Mouse (Mus musculus): ENCODE results near the gene Lypd8. TPM values are rescaled to one million over a fixed set of nuclear protein-coding genes. Genes with fewer than 3 reads are reported as not detected.

The Lypd8 gene
- polyA plus RNA-seq, 2 experiments, result 0.06 TPM; not detected in 1

DNA sequence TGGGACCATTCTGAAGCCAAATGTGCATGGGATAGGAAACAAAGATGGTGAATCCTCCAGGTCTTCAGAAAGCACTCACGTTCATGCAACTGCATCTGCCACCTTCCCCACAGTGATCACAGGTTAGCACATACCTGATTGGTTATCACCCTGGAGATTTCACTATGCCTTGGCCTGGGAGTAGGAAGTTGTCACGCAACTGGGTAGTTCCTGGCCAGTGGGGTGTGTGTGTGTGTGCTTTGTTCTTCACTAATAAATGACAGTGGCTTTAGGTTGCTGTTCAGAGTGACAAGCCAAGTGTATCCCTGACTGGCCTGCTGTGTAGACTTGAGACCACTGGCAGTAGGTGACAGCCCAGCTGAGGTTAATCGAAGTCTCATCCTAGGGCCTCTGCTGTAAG is 53.4 kb downstream of the Lypd8 start, which contains the start of gene Gm12253:
Gene Gm12253 (plus strand): TSS at position 301 of the 400 bp plus-strand sequence.
- 88% methylated on average over 3 of the region's 3 CpGs for WGBS
- H3K27me3 ChIP-seq (ENCODE audit: control insufficient read depth, insufficient read depth, low read length), result no peaks in the 10 kb centered on the region

DNA sequence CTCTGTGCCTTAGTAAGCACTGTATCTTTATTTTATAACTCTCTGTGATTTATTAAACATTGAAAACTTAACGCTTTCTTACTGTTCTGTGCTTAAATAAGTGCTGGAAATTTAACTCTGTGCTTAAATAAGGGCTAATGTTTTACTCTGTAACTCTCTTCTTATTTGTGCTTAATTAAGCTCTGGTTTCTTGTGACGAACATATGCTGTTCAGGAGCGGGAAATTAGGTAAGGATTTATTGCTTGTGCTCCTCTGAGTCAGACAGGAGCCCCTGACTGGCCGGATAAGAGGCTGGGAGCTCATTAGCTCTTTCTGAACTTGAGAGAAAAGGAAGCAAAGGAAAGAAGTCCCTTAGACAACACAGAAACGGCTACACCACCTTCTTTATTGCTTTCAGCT is 59.0 kb downstream of the Lypd8 start:
- peaks cover 7% of the 10 kb centered on the region for H3K4me1 ChIP-seq (ENCODE audit: control insufficient read depth, insufficient read depth, low read length)
- DNase-seq (ENCODE audit: low spot score) (no peak), ATAC-seq (ENCODE audit: low FRiP score, low read depth) (no peak)
- WGBS, result 12% methylated on average over 5 of the region's 5 CpGs
- TF ChIP-seq POLR2A (IDR thresholded peaks at IDR 0.05; ENCODE audit: borderline replicate concordance, extremely low read depth, insufficient read depth, insufficient read length), result no peak
- no peak overlapping the region for H3K27ac ChIP-seq (replicated peaks; ENCODE audit: low read depth, low read length)
- no peak overlapping the region for H3K4me3 ChIP-seq (replicated peaks; ENCODE audit: low read length)
- no peaks in the 10 kb centered on the region for H3K36me3 ChIP-seq (ENCODE audit: control insufficient read depth, insufficient read depth, low read length)
- no peaks in the 10 kb centered on the region for H3K9me3 ChIP-seq (ENCODE audit: control insufficient read depth, low read length)
- H3K4me2 ChIP-seq (replicated peaks; ENCODE audit: low read depth, low read length, severe bottlenecking), result no peak overlapping the region
- no peaks in the 10 kb centered on the region for H3K27me3 ChIP-seq (ENCODE audit: control insufficient read depth, insufficient read depth, low read length)
- H3K9ac ChIP-seq (ENCODE audit: low read depth, low read length, severe bottlenecking), result 0 out of 2 replicates have a peak overlapping the region, but pooled peaks have one; percentile 16

More for the DNA sequence above, 53.4 kb downstream of the Lypd8 start, which contains the start of gene Gm12253:
- Histone ChIP-seq H3K9ac (ENCODE audit: low read depth, low read length, severe bottlenecking) (no peak within 1 kb of the TSS), H3K36me3 (ENCODE audit: control insufficient read depth, insufficient read depth, low read length) (no peaks in the 10 kb centered on the region), H3K9me3 (ENCODE audit: control insufficient read depth, low read length) (no peaks in the 10 kb centered on the region), H3K4me1 (ENCODE audit: control insufficient read depth, insufficient read depth, low read length) (peaks cover 10% of the 10 kb centered on the region; the same call in 1 of the 2 replicates), H3K4me3 (replicated peaks; ENCODE audit: low read length) (no peak within 1 kb of the TSS), H3K4me2 (replicated peaks; ENCODE audit: low read depth, low read length, severe bottlenecking) (no peak within 1 kb of the TSS), H3K27ac (replicated peaks; ENCODE audit: low read depth, low read length) (no peak within 1 kb of the TSS)
- TF ChIP-seq POLR2A (IDR thresholded peaks at IDR 0.05; ENCODE audit: borderline replicate concordance, extremely low read depth, insufficient read depth, insufficient read length), result no peak
- DNase-seq (ENCODE audit: low spot score), result no peak
- ATAC-seq (ENCODE audit: low FRiP score, low read depth), result no peak

Other genes with a start within 250 kb of the Lypd8 start
- 14.8 and 15.4 TPM in 2 replicates for gene Gemin5, start 210.5 kb upstream of the Lypd8 start, polyA plus RNA-seq (2012; rRNA removed)
- 16.8 and 22.4 TPM in 2 replicates for gene Gemin5, start 210.5 kb upstream of the Lypd8 start, polyA plus RNA-seq (2014; fragmentation: Nextera tagmentation; extraction: Ambion mirVana)
- 68.2 and 84.4 TPM in 2 replicates for gene Mrpl22, start 207.4 kb upstream of the Lypd8 start, polyA plus RNA-seq (2012; rRNA removed)
- gene Mrpl22, start 207.4 kb upstream of the Lypd8 start, polyA plus RNA-seq (2014; fragmentation: Nextera tagmentation; extraction: Ambion mirVana), result 120 and 123 TPM in 2 replicates
- 3.6 and 4.1 TPM in 2 replicates for gene Igtp, start 179.5 kb upstream of the Lypd8 start, polyA plus RNA-seq (2012; rRNA removed)
- 5.1 and 5.2 TPM in 2 replicates for gene Igtp, start 179.5 kb upstream of the Lypd8 start, polyA plus RNA-seq (2014; fragmentation: Nextera tagmentation; extraction: Ambion mirVana)
- gene Irgm2, start 179.4 kb upstream of the Lypd8 start, polyA plus RNA-seq (2012; rRNA removed), result 2.2 and 2.3 TPM in 2 replicates
- 2.3 and 2.9 TPM in 2 replicates for gene Irgm2, start 179.4 kb upstream of the Lypd8 start, polyA plus RNA-seq (2014; fragmentation: Nextera tagmentation; extraction: Ambion mirVana)
- 0.06 and 0.09 TPM in 2 replicates for gene 4930438A08Rik, start 104.2 kb upstream of the Lypd8 start, polyA plus RNA-seq (2012; rRNA removed)
- 0.47 TPM in 1 of 2 replicates, not detected in the other for gene 4930438A08Rik, start 104.2 kb upstream of the Lypd8 start, polyA plus RNA-seq (2014; fragmentation: Nextera tagmentation; extraction: Ambion mirVana)
- 66.0 and 74.7 TPM in 2 replicates for gene Zfp692, start 72.0 kb upstream of the Lypd8 start, polyA plus RNA-seq (2012; rRNA removed)
- gene Zfp692, start 72.0 kb upstream of the Lypd8 start, polyA plus RNA-seq (2014; fragmentation: Nextera tagmentation; extraction: Ambion mirVana), result 18.3 and 18.8 TPM in 2 replicates
- gene Zfp672, start 48.7 kb upstream of the Lypd8 start, polyA plus RNA-seq (2012; rRNA removed), result 35.2 and 44.3 TPM in 2 replicates
- gene Zfp672, start 48.7 kb upstream of the Lypd8 start, polyA plus RNA-seq (2014; fragmentation: Nextera tagmentation; extraction: Ambion mirVana), result 40.7 and 42.4 TPM in 2 replicates
- gene Sh3bp5l, start 48.3 kb upstream of the Lypd8 start, polyA plus RNA-seq (2012; rRNA removed), result 25.6 and 30.7 TPM in 2 replicates
- gene Sh3bp5l, start 48.3 kb upstream of the Lypd8 start, polyA plus RNA-seq (2014; fragmentation: Nextera tagmentation; extraction: Ambion mirVana), result 24.4 and 28.5 TPM in 2 replicates
- gene 1810065E05Rik, start 42.1 kb downstream of the Lypd8 start, polyA plus RNA-seq (2012; rRNA removed), result not detected in 2 replicates
- gene 1810065E05Rik, start 42.1 kb downstream of the Lypd8 start, polyA plus RNA-seq (2014; fragmentation: Nextera tagmentation; extraction: Ambion mirVana), result not detected in 2 replicates
- gene Gm12253, start 53.5 kb downstream of the Lypd8 start, polyA plus RNA-seq (2012; rRNA removed), result not detected in 2 replicates
- not detected in 2 replicates for gene Gm12253, start 53.5 kb downstream of the Lypd8 start, polyA plus RNA-seq (2014; fragmentation: Nextera tagmentation; extraction: Ambion mirVana)
- gene Lypd9, start 73.9 kb downstream of the Lypd8 start, polyA plus RNA-seq (2012; rRNA removed), result not detected in 2 replicates
- gene Lypd9, start 73.9 kb downstream of the Lypd8 start, polyA plus RNA-seq (2014; fragmentation: Nextera tagmentation; extraction: Ambion mirVana), result not detected in 2 replicates
- gene Olfr30, start 83.2 kb downstream of the Lypd8 start, polyA plus RNA-seq (2012; rRNA removed), result not detected in 2 replicates
- gene Olfr30, start 83.2 kb downstream of the Lypd8 start, polyA plus RNA-seq (2014; fragmentation: Nextera tagmentation; extraction: Ambion mirVana), result not detected in 2 replicates
- gene Olfr332, start 113.5 kb downstream of the Lypd8 start, polyA plus RNA-seq (2012; rRNA removed), result not detected in 2 replicates
- not detected in 2 replicates for gene Olfr332, start 113.5 kb downstream of the Lypd8 start, polyA plus RNA-seq (2014; fragmentation: Nextera tagmentation; extraction: Ambion mirVana)
- not detected in 2 replicates for gene Olfr331, start 123.5 kb downstream of the Lypd8 start, polyA plus RNA-seq (2012; rRNA removed)
- gene Olfr331, start 123.5 kb downstream of the Lypd8 start, polyA plus RNA-seq (2014; fragmentation: Nextera tagmentation; extraction: Ambion mirVana), result not detected in 2 replicates
- 0.06 TPM in 1 of 2 replicates, not detected in the other for gene Olfr330, start 155.8 kb downstream of the Lypd8 start, polyA plus RNA-seq (2012; rRNA removed)
- not detected in 2 replicates for gene Olfr330, start 155.8 kb downstream of the Lypd8 start, polyA plus RNA-seq (2014; fragmentation: Nextera tagmentation; extraction: Ambion mirVana)
- gene Olfr329-ps, start 167.4 kb downstream of the Lypd8 start, polyA plus RNA-seq (2012; rRNA removed), result 0.09 TPM in 1 of 2 replicates, not detected in the other
- not detected in 2 replicates for gene Olfr329-ps, start 167.4 kb downstream of the Lypd8 start, polyA plus RNA-seq (2014; fragmentation: Nextera tagmentation; extraction: Ambion mirVana)
- gene Olfr328, start 176.6 kb downstream of the Lypd8 start, polyA plus RNA-seq (2012; rRNA removed), result 0.01 TPM in 1 of 2 replicates, not detected in the other
- gene Olfr328, start 176.6 kb downstream of the Lypd8 start, polyA plus RNA-seq (2014; fragmentation: Nextera tagmentation; extraction: Ambion mirVana), result 0.07 and 0.11 TPM in 2 replicates
- gene Olfr224, start 191.5 kb downstream of the Lypd8 start, polyA plus RNA-seq (2012; rRNA removed), result 0.09 and 0.15 TPM in 2 replicates
- not detected in 2 replicates for gene Olfr224, start 191.5 kb downstream of the Lypd8 start, polyA plus RNA-seq (2014; fragmentation: Nextera tagmentation; extraction: Ambion mirVana)
- gene Olfr325, start 198.7 kb downstream of the Lypd8 start, polyA plus RNA-seq (2012; rRNA removed), result not detected in 2 replicates
- not detected in 2 replicates for gene Olfr325, start 198.7 kb downstream of the Lypd8 start, polyA plus RNA-seq (2014; fragmentation: Nextera tagmentation; extraction: Ambion mirVana)
- not detected in 2 replicates for gene Olfr324, start 216.1 kb downstream of the Lypd8 start, polyA plus RNA-seq (2012; rRNA removed)
- not detected in 2 replicates for gene Olfr324, start 216.1 kb downstream of the Lypd8 start, polyA plus RNA-seq (2014; fragmentation: Nextera tagmentation; extraction: Ambion mirVana)
- not detected in 2 replicates for gene 2210407C18Rik, start 237.0 kb downstream of the Lypd8 start, polyA plus RNA-seq (2012; rRNA removed)
- not detected in 2 replicates for gene 2210407C18Rik, start 237.0 kb downstream of the Lypd8 start, polyA plus RNA-seq (2014; fragmentation: Nextera tagmentation; extraction: Ambion mirVana)